Mouse (Mus musculus): Measurements from ENCODE around the gene Ubald1. TPM values are rescaled to one million over a fixed set of nuclear protein-coding genes. Genes with fewer than 3 reads are reported as not detected.

The Ubald1 gene
- polyA plus RNA-seq, 1 experiment from 2014 or later, result 33.9 TPM

- Histone ChIP-seq H3K36me3 (ENCODE audit: poor library complexity, severe bottlenecking) (peaks cover 65% of the 10 kb centered on the region), H3K4me2 (no peak overlapping the region), H3K27ac (no peak overlapping the region), H3K9ac (no peak overlapping the region), H3K4me3 (no peak overlapping the region), H3K27me3 (no peaks in the 10 kb centered on the region), H3K9me3 (replicated peaks) (no peaks in the 10 kb centered on the region), H3K4me1 (no peaks in the 10 kb centered on the region)
- ATAC-seq, result no peak
- WGBS, result 95% methylated on average over 8 of the region's 8 CpGs
Observed at GRCm38 (mm10) chr16:4910758-4911157, 30.6 kb upstream of the Ubald1 start.

- 97% methylated on average over 2 of the region's 2 CpGs for WGBS
Observed at GRCm38 (mm10) chr16:4909745-4910144, 29.6 kb upstream of the Ubald1 start.

GRCm38 (mm10) chr16:4907972-4908371, 27.9 kb upstream of the Ubald1 start:
- 50% methylated on average over 5 of the region's 5 CpGs for WGBS
- no peaks in the 10 kb centered on the region for H3K9me3 ChIP-seq (replicated peaks)
- no peak overlapping the region for H3K4me3 ChIP-seq
- no peak overlapping the region for H3K9ac ChIP-seq
- no peaks in the 10 kb centered on the region for H3K4me1 ChIP-seq
- no peak overlapping the region for H3K27ac ChIP-seq
- H3K27me3 ChIP-seq, result no peaks in the 10 kb centered on the region
- no peak for ATAC-seq
- H3K36me3 ChIP-seq (ENCODE audit: poor library complexity, severe bottlenecking), result peaks cover 47% of the 10 kb centered on the region
- H3K4me2 ChIP-seq, result no peak overlapping the region

More at GRCm38 (mm10) chr16:4909745-4910144, 29.6 kb upstream of the Ubald1 start:
- H3K27me3 ChIP-seq, result no peaks in the 10 kb centered on the region
- peaks cover 57% of the 10 kb centered on the region for H3K36me3 ChIP-seq (ENCODE audit: poor library complexity, severe bottlenecking)
- H3K4me3 ChIP-seq, result no peak overlapping the region
- H3K9me3 ChIP-seq (replicated peaks), result no peaks in the 10 kb centered on the region
- no peak overlapping the region for H3K4me2 ChIP-seq
- H3K4me1 ChIP-seq, result no peaks in the 10 kb centered on the region
- no peak overlapping the region for H3K9ac ChIP-seq
- no peak for ATAC-seq
- no peak overlapping the region for H3K27ac ChIP-seq

- H3K27me3 ChIP-seq, result no peaks in the 10 kb centered on the region
Observed at GRCm38 (mm10) chr16:4907386-4907785, 27.3 kb upstream of the Ubald1 start.

GRCm38 (mm10) chr16:4906559-4906958, 26.4 kb upstream of the Ubald1 start:
- H3K27ac ChIP-seq, result no peak overlapping the region
- H3K4me1 ChIP-seq, result no peaks in the 10 kb centered on the region
- H3K9ac ChIP-seq, result no peak overlapping the region
- H3K27me3 ChIP-seq, result no peaks in the 10 kb centered on the region
- no peaks in the 10 kb centered on the region for H3K9me3 ChIP-seq (replicated peaks)
- no peak overlapping the region for H3K4me2 ChIP-seq
- H3K4me3 ChIP-seq, result no peak overlapping the region
- ATAC-seq, result no peak
- H3K36me3 ChIP-seq (ENCODE audit: poor library complexity, severe bottlenecking), result peaks cover 33% of the 10 kb centered on the region

More at GRCm38 (mm10) chr16:4907386-4907785, 27.3 kb upstream of the Ubald1 start:
- H3K36me3 ChIP-seq (ENCODE audit: poor library complexity, severe bottlenecking), result peaks cover 41% of the 10 kb centered on the region
- no peak overlapping the region for H3K9ac ChIP-seq
- H3K9me3 ChIP-seq (replicated peaks), result no peaks in the 10 kb centered on the region
- WGBS, result 77% methylated on average over 2 of the region's 2 CpGs
- H3K4me1 ChIP-seq, result no peaks in the 10 kb centered on the region
- no peak for ATAC-seq
- H3K4me3 ChIP-seq, result no peak overlapping the region
- no peak overlapping the region for H3K4me2 ChIP-seq
- no peak overlapping the region for H3K27ac ChIP-seq

- Histone ChIP-seq H3K9me3 (replicated peaks) (no peaks in the 10 kb centered on the region), H3K4me2 (no peak overlapping the region), H3K4me1 (0 out of 2 replicates have a peak, but pooled peaks cover 5% of the 10 kb centered on the region), H3K36me3 (ENCODE audit: poor library complexity, severe bottlenecking) (peaks cover 23% of the 10 kb centered on the region), H3K4me3 (no peak overlapping the region), H3K9ac (no peak overlapping the region), H3K27me3 (no peaks in the 10 kb centered on the region), H3K27ac (no peak overlapping the region)
- no peak for ATAC-seq
- WGBS, result 76% methylated on average over 1 of the region's 1 CpGs
Observed at GRCm38 (mm10) chr16:4905591-4905990, 25.5 kb upstream of the Ubald1 start.

GRCm38 (mm10) chr16:4904878-4905277, 24.8 kb upstream of the Ubald1 start:
- Histone ChIP-seq H3K4me2 (no peak overlapping the region), H3K9ac (no peak overlapping the region), H3K4me1 (0 out of 2 replicates have a peak, but pooled peaks cover 5% of the 10 kb centered on the region), H3K9me3 (replicated peaks) (no peaks in the 10 kb centered on the region), H3K36me3 (ENCODE audit: poor library complexity, severe bottlenecking) (peaks cover 17% of the 10 kb centered on the region), H3K27ac (no peak overlapping the region), H3K4me3 (no peak overlapping the region), H3K27me3 (no peaks in the 10 kb centered on the region)
- no peak for ATAC-seq
- WGBS, result 89% methylated on average over 3 of the region's 3 CpGs

GRCm38 (mm10) chr16:4903491-4904102, 23.5 kb upstream of the Ubald1 start:
- Histone ChIP-seq H3K27ac (no peak overlapping the region), H3K4me2 (no peak overlapping the region), H3K4me1 (peaks cover 5% of the 10 kb centered on the region; the same call in 1 of the 2 replicates), H3K9me3 (replicated peaks) (no peaks in the 10 kb centered on the region), H3K36me3 (ENCODE audit: poor library complexity, severe bottlenecking) (peaks cover 4% of the 10 kb centered on the region), H3K4me3 (no peak overlapping the region), H3K27me3 (no peaks in the 10 kb centered on the region), H3K9ac (no peak overlapping the region)
- 88% methylated on average over 6 of the region's 6 CpGs for WGBS
- ATAC-seq, result no peak

- ATAC-seq, result no peak
- WGBS, result 83% methylated on average over 2 of the region's 2 CpGs
- Histone ChIP-seq H3K36me3 (ENCODE audit: poor library complexity, severe bottlenecking) (peaks cover 1% of the 10 kb centered on the region; the same call in 1 of the 2 replicates), H3K27me3 (no peaks in the 10 kb centered on the region), H3K9me3 (replicated peaks) (no peaks in the 10 kb centered on the region), H3K4me1 (peaks cover 5% of the 10 kb centered on the region; the same call in 1 of the 2 replicates), H3K27ac (no peak overlapping the region), H3K9ac (no peak overlapping the region), H3K4me2 (no peak overlapping the region), H3K4me3 (no peak overlapping the region)
Observed at GRCm38 (mm10) chr16:4902390-4902789, 22.3 kb upstream of the Ubald1 start.

GRCm38 (mm10) chr16:4901167-4901566, 21.1 kb upstream of the Ubald1 start:
- ATAC-seq, result no peak
- Histone ChIP-seq H3K9ac (no peak overlapping the region), H3K4me1 (peaks cover 5% of the 10 kb centered on the region; the same call in 1 of the 2 replicates), H3K27ac (no peak overlapping the region), H3K4me3 (no peak overlapping the region), H3K9me3 (replicated peaks) (no peaks in the 10 kb centered on the region), H3K27me3 (no peaks in the 10 kb centered on the region), H3K36me3 (ENCODE audit: poor library complexity, severe bottlenecking) (no peaks in the 10 kb centered on the region), H3K4me2 (no peak overlapping the region)
- 65% methylated on average over 7 of the region's 7 CpGs for WGBS

- WGBS, result 85% methylated on average over 2 of the region's 2 CpGs
- H3K36me3 ChIP-seq (ENCODE audit: poor library complexity, severe bottlenecking), result no peaks in the 10 kb centered on the region
- peaks cover 5% of the 10 kb centered on the region; the same call in 1 of the 2 replicates for H3K4me1 ChIP-seq
Observed at GRCm38 (mm10) chr16:4899711-4900110, 19.6 kb upstream of the Ubald1 start.

GRCm38 (mm10) chr16:4898881-4899280, 18.8 kb upstream of the Ubald1 start:
- WGBS, result 81% methylated on average over 6 of the region's 6 CpGs
- Histone ChIP-seq H3K9me3 (replicated peaks) (no peaks in the 10 kb centered on the region), H3K4me2 (no peak overlapping the region), H3K4me1 (peaks cover 5% of the 10 kb centered on the region; the same call in 1 of the 2 replicates), H3K27ac (no peak overlapping the region), H3K36me3 (ENCODE audit: poor library complexity, severe bottlenecking) (no peaks in the 10 kb centered on the region), H3K4me3 (no peak overlapping the region), H3K9ac (no peak overlapping the region), H3K27me3 (no peaks in the 10 kb centered on the region)
- no peak for ATAC-seq

More at GRCm38 (mm10) chr16:4899711-4900110, 19.6 kb upstream of the Ubald1 start:
- no peak overlapping the region for H3K9ac ChIP-seq
- H3K27ac ChIP-seq, result no peak overlapping the region
- H3K4me3 ChIP-seq, result no peak overlapping the region
- no peaks in the 10 kb centered on the region for H3K9me3 ChIP-seq (replicated peaks)
- H3K27me3 ChIP-seq, result no peaks in the 10 kb centered on the region
- H3K4me2 ChIP-seq, result no peak overlapping the region
- ATAC-seq, result no peak
